Mouse (Mus musculus) G1E (cell line): ENCODE data around the gene Ube2v1. TPM values are rescaled to one million over a fixed set of nuclear protein-coding genes. Genes with fewer than 3 reads are reported as not detected.
"Not testable (repeated sequence)": the region's sequence is repeated elsewhere in the genome, so short reads cannot be mapped to it uniquely, and the experiment has no call there.

Source experiments
- ATAC-seq: 2 replicates; pipeline ENCODE4 v1.8.0; 2016; ENCODE audit warnings: mild to moderate bottlenecking; ENCODE audit not compliant: insufficient number of reproducible peaks, poor library complexity, low FRiP score, severe bottlenecking; ENCODE audit errors: extremely low read depth
- DNase-seq: peaks from one replicate; pipeline ENCODE4 v3.0.0; 2012; ENCODE audit warnings: low spot score
- H3K27me3 ChIP-seq: 2 replicates; pipeline ENCODE4 v1.6.1; 2012; ENCODE audit warnings: mild to moderate bottlenecking, low read length, inconsistent platforms; ENCODE audit not compliant: insufficient read depth
- H3K36me3 ChIP-seq: replicated peaks from 2 replicates; pipeline ENCODE3; 2012; ENCODE audit warnings: mild to moderate bottlenecking, inconsistent platforms
- H3K4me1 ChIP-seq: 2 replicates; pipeline ENCODE4 v1.6.1; 2012; ENCODE audit warnings: low read depth, low read length, inconsistent platforms, mixed read lengths; ENCODE audit not compliant: insufficient read depth
- H3K4me3 ChIP-seq: 2 replicates; pipeline ENCODE4 v1.5.1; 2012; ENCODE audit warnings: low read depth, mild to moderate bottlenecking, inconsistent platforms, low read length, moderate library complexity, mixed read lengths
- H3K9me3 ChIP-seq: replicated peaks from 2 replicates; pipeline ENCODE4 v1.6.1; 2012; ENCODE audit warnings: inconsistent platforms
- CTCF ChIP-seq: IDR thresholded peaks from 2 replicates; pipeline ENCODE4 v1.5.1; 2012; ENCODE audit warnings: low read depth, low read length, inconsistent platforms, mixed read lengths
- GATA1 ChIP-seq: IDR thresholded peaks from 2 replicates; pipeline ENCODE4 v1.6.1; 2012; ENCODE audit warnings: borderline replicate concordance, low read length, inconsistent platforms, mixed read lengths
- GATA2 ChIP-seq: IDR thresholded peaks from 2 replicates; pipeline ENCODE4 v1.6.1; 2012; ENCODE audit warnings: low read depth, low read length, inconsistent platforms, borderline replicate concordance
- POLR2AphosphoS5 ChIP-seq: IDR thresholded peaks from 2 replicates; pipeline ENCODE4 v1.6.1; 2012; ENCODE audit warnings: low read depth, low read length, inconsistent platforms; ENCODE audit not compliant: insufficient replicate concordance
- TAL1 ChIP-seq: conservative IDR thresholded peaks from 2 replicates; pipeline ENCODE4 v1.6.1; 2012; ENCODE audit warnings: low read depth, low read length, inconsistent platforms, mixed read lengths
- polyA plus RNA-seq: library from polyadenylated mRNA; stranded (reverse); fragments of >175 nt; gene quantifications from 2 replicates; pipeline ENCODE4 v1.2.3, GENCODE M21; 2012
- total RNA-seq, 2 experiments: library from RNA; stranded (forward) in 1 of 2; stranded (reverse) in 1 of 2; fragments of 200-1000 nt in 1 of 2; fragments of >200 nt in 1 of 2; fragmentation: Nextera tagmentation in 1 of 2; gene quantifications; 2 replicates each; pipeline ENCODE4 v1.2.3; 2014 to 2017

Ube2v1 gene
- total and polyA plus RNA-seq, 3 experiments = 83.9 to 203 (median 149) TPM

DNA sequence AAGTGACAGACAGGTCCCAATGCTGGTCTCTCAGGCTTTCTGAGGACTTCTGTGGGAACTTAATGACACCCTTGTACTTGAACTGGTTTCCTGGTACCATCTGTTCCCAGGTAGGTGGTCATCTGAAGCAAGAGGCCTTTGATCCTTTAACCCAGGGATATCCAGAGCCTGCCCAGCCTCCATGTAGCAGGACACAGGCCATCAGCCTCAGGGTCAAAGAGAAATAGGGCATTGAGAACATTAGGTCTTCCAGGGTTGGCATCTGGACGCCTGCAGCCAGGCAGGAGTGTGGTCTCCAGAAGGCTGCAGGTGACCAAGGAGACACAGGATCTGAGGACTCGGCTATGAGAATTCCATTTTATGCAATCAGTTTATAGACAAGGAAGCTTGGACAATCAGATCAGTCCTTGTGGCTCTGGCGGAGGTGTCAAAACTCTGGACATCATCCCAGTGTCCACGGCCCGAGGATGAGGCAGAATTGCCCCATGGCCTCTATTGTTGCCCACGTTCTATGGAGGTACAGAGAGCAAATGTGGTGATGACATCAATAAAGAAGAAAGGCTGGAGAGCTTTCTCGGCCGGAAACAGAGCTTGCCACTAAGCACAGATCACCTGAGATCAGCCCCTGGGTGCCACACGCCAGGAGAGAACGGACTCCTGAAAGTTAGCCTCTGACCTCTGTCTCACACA, 23.2 kb upstream of the Ube2v1 start:
- no peak for ATAC-seq
- H3K4me3 ChIP-seq = no peak overlapping the region
- H3K36me3 ChIP-seq = peaks cover 97% of the 10 kb centered on the region
- DNase-seq = no peak
- H3K9me3 ChIP-seq = no peaks in the 10 kb centered on the region
- H3K27me3 ChIP-seq = no peaks in the 10 kb centered on the region
- peaks cover 21% of the 10 kb centered on the region for H3K4me1 ChIP-seq
- TF ChIP-seq GATA1 = no peak
- no peak for TF ChIP-seq GATA2
- no peak for TF ChIP-seq CTCF
- TF ChIP-seq POLR2AphosphoS5 = no peak

DNA sequence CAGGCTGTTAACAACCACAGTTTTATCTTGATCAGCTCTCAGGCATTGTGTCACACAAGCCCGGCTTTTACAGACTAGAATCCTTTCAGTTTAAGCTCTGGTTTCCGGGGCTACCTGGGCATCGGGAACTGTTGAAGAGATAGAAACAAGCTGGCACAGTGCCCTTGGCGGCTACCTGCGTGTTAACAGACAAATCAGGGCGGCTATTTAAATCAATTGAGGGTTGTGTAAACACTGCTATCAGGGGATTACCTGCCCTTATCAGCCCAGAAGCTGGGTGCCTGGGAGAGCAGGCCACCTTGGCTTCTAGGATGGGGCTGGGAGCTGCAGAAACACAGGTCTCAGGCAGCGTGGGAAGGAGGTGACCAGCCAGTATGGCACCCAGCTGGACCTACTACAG, 20.8 kb upstream of the Ube2v1 start:
- DNase-seq = no peak
- Histone ChIP-seq H3K9me3 (no peaks in the 10 kb centered on the region), H3K4me1 (peaks cover 6% of the 10 kb centered on the region), H3K27me3 (no peaks in the 10 kb centered on the region), H3K4me3 (no peak overlapping the region), H3K36me3 (peaks cover 96% of the 10 kb centered on the region)
- ATAC-seq = no peak
- no peak for TF ChIP-seq GATA1
- TF ChIP-seq CTCF = no peak
- no peak for TF ChIP-seq POLR2AphosphoS5
- no peak for TF ChIP-seq TAL1
- TF ChIP-seq GATA2 = no peak

DNA sequence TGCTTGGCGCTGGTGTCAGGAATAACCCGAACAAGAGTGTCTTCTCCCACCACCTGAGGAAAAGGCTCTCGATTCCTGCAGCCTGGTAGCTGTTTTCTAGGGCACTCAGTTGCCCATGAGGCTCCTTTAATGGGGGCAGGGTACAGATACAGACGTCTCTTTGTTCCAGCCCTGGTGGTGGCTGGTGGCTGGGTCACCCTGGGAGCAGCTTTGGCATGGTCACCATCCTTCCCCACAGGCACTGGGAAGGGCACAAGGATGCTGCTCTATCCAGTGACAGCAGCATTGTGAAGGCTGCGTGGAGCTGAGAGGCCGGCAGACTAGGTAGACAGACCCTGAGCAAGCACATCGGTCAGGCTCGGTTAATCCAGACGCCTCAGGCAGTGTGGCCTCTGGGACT, 19.7 kb upstream of the Ube2v1 start:
- Histone ChIP-seq H3K9me3 (no peaks in the 10 kb centered on the region), H3K4me1 (peaks cover under 1% of the 10 kb centered on the region; the same call in 1 of the 2 replicates), H3K36me3 (peaks cover 95% of the 10 kb centered on the region), H3K27me3 (no peaks in the 10 kb centered on the region), H3K4me3 (no peak overlapping the region)
- TF ChIP-seq GATA1 (no peak), POLR2AphosphoS5 (no peak), CTCF (no peak), GATA2 (no peak), TAL1 (no peak)
- DNase-seq = no peak
- no peak for ATAC-seq

DNA sequence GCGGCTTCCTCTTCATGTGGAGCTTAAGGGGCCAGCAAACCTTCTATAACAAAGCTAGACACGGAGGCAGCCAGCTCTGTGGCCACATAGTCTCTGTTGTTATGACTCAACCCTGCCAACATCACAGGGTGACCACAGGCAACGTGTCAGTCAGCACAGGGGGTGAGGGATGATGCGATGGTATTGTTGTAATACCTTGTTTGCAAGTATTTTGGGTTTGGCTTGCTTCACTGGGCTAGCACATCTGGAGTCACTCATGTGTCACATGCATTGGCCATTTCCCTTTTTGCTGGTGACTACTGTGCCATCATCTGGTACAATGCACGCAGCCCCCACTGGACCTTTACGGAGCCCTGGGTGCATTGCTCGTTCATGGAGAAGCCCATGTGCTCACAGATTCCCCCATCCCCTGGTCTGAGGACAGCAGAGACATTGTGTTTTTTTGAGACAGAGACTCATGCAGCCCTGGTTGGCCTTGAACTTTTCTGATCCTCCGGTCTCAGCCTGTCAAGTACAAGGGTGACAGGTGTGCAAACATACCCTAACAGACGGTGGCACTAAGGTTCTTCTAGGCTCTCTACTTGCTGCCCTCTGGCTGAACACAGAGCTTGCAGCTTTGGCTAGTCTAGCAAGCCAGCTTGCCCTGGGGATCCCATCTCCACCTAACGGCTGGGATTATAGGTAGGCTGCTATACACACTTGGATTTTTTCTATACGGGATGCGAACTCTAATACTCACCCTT, 17.6 kb upstream of the Ube2v1 start:
- Histone ChIP-seq H3K36me3 (peaks cover 98% of the 10 kb centered on the region), H3K4me3 (no peak overlapping the region), H3K4me1 (no peaks in the 10 kb centered on the region), H3K27me3 (no peaks in the 10 kb centered on the region), H3K9me3 (no peaks in the 10 kb centered on the region)
- ATAC-seq = no peak
- no peak for TF ChIP-seq TAL1
- TF ChIP-seq POLR2AphosphoS5 = no peak
- no peak for TF ChIP-seq GATA1
- no peak for TF ChIP-seq CTCF
- no peak for TF ChIP-seq GATA2
- DNase-seq = no peak

DNA sequence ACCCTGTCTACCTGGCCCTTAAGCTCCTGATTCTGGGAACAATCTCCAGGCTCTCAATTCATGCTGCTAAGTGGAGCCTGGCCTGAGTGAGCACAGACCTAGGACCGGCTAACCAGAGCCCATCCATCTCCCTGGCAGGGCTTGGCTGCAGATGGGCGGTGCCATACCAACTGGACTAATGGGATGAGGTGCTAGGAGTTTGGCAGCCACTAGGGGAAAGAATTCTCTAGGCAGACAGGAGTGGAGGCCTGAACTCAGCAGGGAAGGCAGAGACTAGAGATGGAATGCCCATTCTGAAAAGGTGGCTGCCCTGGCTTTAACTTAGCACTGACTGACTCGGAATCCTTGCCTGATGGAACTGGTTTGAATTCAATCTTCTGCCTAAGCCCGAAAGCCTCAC, 14.5 kb upstream of the Ube2v1 start:
- no peaks in the 10 kb centered on the region for H3K27me3 ChIP-seq
- TF ChIP-seq GATA2 (no peak), CTCF (no peak), GATA1 (no peak), TAL1 (no peak), POLR2AphosphoS5 (no peak)
- H3K4me1 ChIP-seq = peaks cover 2% of the 10 kb centered on the region
- DNase-seq = no peak
- H3K36me3 ChIP-seq = peaks cover 90% of the 10 kb centered on the region
- no peak overlapping the region for H3K4me3 ChIP-seq
- no peaks in the 10 kb centered on the region for H3K9me3 ChIP-seq
- ATAC-seq = no peak

GRCm38 (mm10) chr2:167643356-167644052, 11.6 kb upstream of the Ube2v1 start:
- H3K36me3 ChIP-seq = peaks cover 90% of the 10 kb centered on the region
- ATAC-seq, H3K4me1 ChIP-seq, H3K27me3 ChIP-seq, H3K4me3 ChIP-seq, DNase-seq, H3K9me3 ChIP-seq: not testable (repeated sequence)
